Mouse (Mus musculus): ENCODE results near the gene BC051019.

Gene BC051019

GRCm38 (mm10) chr7:109662626-109663025, 61.0 kb downstream of the BC051019 start:
- no peak for DNase-seq (ENCODE audit: extremely low read depth, low read depth, low spot score)
